Mouse (Mus musculus) CH12.LX (cell line): ENCODE results near the gene Catsper1. TPM values are rescaled to one million over a fixed set of nuclear protein-coding genes. Genes with fewer than 3 reads are reported as not detected.
A peak's percentile ranks its signal among the peaks of the same experiment; 100 is the strongest.

ENCODE experiments used
- DNase-seq: peaks from one replicate; pipeline ENCODE4 v3.0.0-alpha.2; 2013; ENCODE audit errors: extremely low read depth
- H3K27ac ChIP-seq: 2 replicates; pipeline ENCODE4 v1.5.1; 2012; ENCODE audit warnings: low read depth, mild to moderate bottlenecking, control low read depth, moderate library complexity; ENCODE audit not compliant: insufficient read depth
- H3K27me3 ChIP-seq: replicated peaks from 2 replicates; pipeline ENCODE3; 2012; ENCODE audit warnings: inconsistent platforms
- H3K36me3 ChIP-seq, 2 experiments: replicated peaks in 1 of 2; 2 replicates each; pipeline versions ENCODE3 to v1.6.1; 2012; ENCODE audit warnings: inconsistent platforms in 1 of 2, low read length in 1 of 2, mild to moderate bottlenecking in 1 of 2, mixed read lengths in 1 of 2, moderate library complexity in 1 of 2; ENCODE audit not compliant: control insufficient read depth in 1 of 2, insufficient read depth in 1 of 2
- H3K4me1 ChIP-seq, 2 experiments: 2 replicates each; pipeline ENCODE4 v1.6.1; 2012; ENCODE audit warnings: inconsistent platforms in 1 of 2, moderate library complexity in 1 of 2; ENCODE audit not compliant: insufficient read depth in 2 of 2, control insufficient read depth in 1 of 2
- H3K4me2 ChIP-seq: 2 replicates; pipeline ENCODE4 v1.6.1; 2012; ENCODE audit warnings: low read depth, mild to moderate bottlenecking, control low read depth; ENCODE audit not compliant: poor library complexity, insufficient read depth, severe bottlenecking
- H3K4me3 ChIP-seq, 3 experiments: fragments of 150-350 bp in 1 of 3; sonication (generic) in 1 of 3; replicated peaks in 1 of 3; 2 replicates each; pipeline versions ENCODE3 to v1.5.1; 2011 to 2012; ENCODE audit warnings: low read depth in 2 of 3, low read length in 2 of 3, mild to moderate bottlenecking in 2 of 3, moderate library complexity in 2 of 3, control low read depth in 1 of 3, improper control_type of control experiment in 1 of 3, inconsistent platforms in 1 of 3, mixed read lengths in 1 of 3; ENCODE audit not compliant: poor library complexity in 1 of 3
- H3K79me2 ChIP-seq: replicated peaks from 2 replicates; pipeline ENCODE4 v1.6.1; 2012; ENCODE audit warnings: mild to moderate bottlenecking, moderate library complexity; ENCODE audit not compliant: control insufficient read depth, poor library complexity, insufficient read depth, severe bottlenecking; ENCODE audit errors: extremely low read depth
- H3K9ac ChIP-seq: 2 replicates; pipeline ENCODE4 v1.6.1; 2012; ENCODE audit warnings: low read depth, mild to moderate bottlenecking, control low read depth, moderate library complexity; ENCODE audit not compliant: insufficient read depth
- H3K9me3 ChIP-seq: replicated peaks from 2 replicates; pipeline ENCODE3; 2012; ENCODE audit warnings: low read length, inconsistent platforms, mixed read lengths
- BHLHE40 ChIP-seq: IDR thresholded peaks from 2 replicates; pipeline ENCODE4 v1.6.1; 2011; ENCODE audit warnings: mild to moderate bottlenecking, low read depth, low read length, improper control_type of control experiment
- CHD1 ChIP-seq: IDR thresholded peaks from 2 replicates; pipeline ENCODE4 v1.6.1; 2012; ENCODE audit warnings: low read depth, low read length, improper control_type of control experiment, inconsistent platforms
- CHD2 ChIP-seq: IDR thresholded peaks from 2 replicates; pipeline ENCODE4 v1.6.1; 2011; ENCODE audit warnings: low read length, improper control_type of control experiment
- CTCF ChIP-seq, 2 experiments: IDR thresholded peaks in 1 of 2; conservative IDR thresholded peaks in 1 of 2; 2 replicates each; pipeline ENCODE4 v1.5.1; 2011 to 2012; ENCODE audit warnings: low read depth in 2 of 2, low read length in 2 of 2, improper control_type of control experiment in 1 of 2, inconsistent platforms in 1 of 2, mild to moderate bottlenecking in 1 of 2, moderate library complexity in 1 of 2
- E2F4 ChIP-seq: IDR thresholded peaks from 2 replicates; pipeline ENCODE4 v1.6.1; 2011; ENCODE audit warnings: low read depth, low read length, improper control_type of control experiment; ENCODE audit not compliant: insufficient replicate concordance
- ELF1 ChIP-seq: IDR thresholded peaks from 2 replicates; pipeline ENCODE4 v1.6.1; 2014; ENCODE audit warnings: low read depth, mild to moderate bottlenecking, inconsistent platforms, low read length, improper control_type of control experiment
- ETS1 ChIP-seq: conservative IDR thresholded peaks from 2 replicates; pipeline ENCODE4 v1.6.1; 2012; ENCODE audit warnings: low read depth, mild to moderate bottlenecking, inconsistent platforms, low read length, improper control_type of control experiment, moderate library complexity
- HCFC1 ChIP-seq: IDR thresholded peaks from 2 replicates; pipeline ENCODE4 v1.6.1; 2012; ENCODE audit warnings: low read depth, mild to moderate bottlenecking, inconsistent platforms, low read length, improper control_type of control experiment
- IRF4 ChIP-seq: IDR thresholded peaks from 2 replicates; pipeline ENCODE4 v1.6.1; 2014; ENCODE audit warnings: low read depth, mild to moderate bottlenecking, inconsistent platforms, low read length, improper control_type of control experiment
- JUN ChIP-seq: IDR thresholded peaks from 2 replicates; pipeline ENCODE4 v1.6.1; 2011; ENCODE audit warnings: low read depth, mild to moderate bottlenecking, low read length, improper control_type of control experiment, moderate library complexity; ENCODE audit not compliant: insufficient read depth
- JUND ChIP-seq: conservative IDR thresholded peaks from 2 replicates; pipeline ENCODE4 v1.6.1; 2011; ENCODE audit warnings: low read depth, low read length, improper control_type of control experiment
- MAX ChIP-seq: IDR thresholded peaks from 2 replicates; pipeline ENCODE4 v1.6.1; 2011; ENCODE audit warnings: low read length, improper control_type of control experiment
- MAZ ChIP-seq: IDR thresholded peaks from 2 replicates; pipeline ENCODE4 v1.6.1; 2012; ENCODE audit warnings: low read depth, mild to moderate bottlenecking, inconsistent platforms, low read length, improper control_type of control experiment, moderate library complexity
- MEF2A ChIP-seq: IDR thresholded peaks from 2 replicates; pipeline ENCODE4 v1.6.1; 2014; ENCODE audit warnings: low read depth, mild to moderate bottlenecking, inconsistent platforms, low read length, improper control_type of control experiment, borderline replicate concordance
- MYC ChIP-seq: IDR thresholded peaks from 2 replicates; pipeline ENCODE4 v1.6.1; 2011; ENCODE audit warnings: low read depth, mild to moderate bottlenecking, improper control_type of control experiment, low read length
- NELFE ChIP-seq: IDR thresholded peaks from 2 replicates; pipeline ENCODE4 v1.6.1; 2011; ENCODE audit warnings: low read depth, low read length, improper control_type of control experiment
- NRF1 ChIP-seq: IDR thresholded peaks from 2 replicates; pipeline ENCODE4 v1.6.1; 2014; ENCODE audit warnings: low read depth, mild to moderate bottlenecking, inconsistent platforms, low read length, improper control_type of control experiment, moderate library complexity
- POLR2AphosphoS2 ChIP-seq: IDR thresholded peaks from 2 replicates; pipeline ENCODE4 v1.6.1; 2011; ENCODE audit warnings: low read depth, low read length, improper control_type of control experiment
- RAD21 ChIP-seq: IDR thresholded peaks from 2 replicates; pipeline ENCODE4 v1.6.1; 2011; ENCODE audit warnings: low read depth, mild to moderate bottlenecking, low read length, improper control_type of control experiment, moderate library complexity
- RCOR1 ChIP-seq: conservative IDR thresholded peaks from 2 replicates; pipeline ENCODE4 v1.6.1; 2012; ENCODE audit warnings: low read depth, mild to moderate bottlenecking, inconsistent platforms, low read length, improper control_type of control experiment
- SMC3 ChIP-seq: IDR thresholded peaks from 2 replicates; pipeline ENCODE4 v1.6.1; 2011; ENCODE audit warnings: low read depth, low read length, improper control_type of control experiment
- TBP ChIP-seq: conservative IDR thresholded peaks from 2 replicates; pipeline ENCODE4 v1.6.1; 2011; ENCODE audit warnings: low read depth, low read length, improper control_type of control experiment
- TCF12 ChIP-seq: IDR thresholded peaks from 2 replicates; pipeline ENCODE4 v1.6.1; 2014; ENCODE audit warnings: low read depth, mild to moderate bottlenecking, inconsistent platforms, low read length, improper control_type of control experiment
- UBTF ChIP-seq: IDR thresholded peaks from 2 replicates; pipeline ENCODE4 v1.6.1; 2012; ENCODE audit warnings: low read depth, mild to moderate bottlenecking, inconsistent platforms, low read length, improper control_type of control experiment, moderate library complexity
- USF1 ChIP-seq: IDR thresholded peaks from 2 replicates; pipeline ENCODE4 v1.6.1; 2014; ENCODE audit warnings: low read depth, mild to moderate bottlenecking, inconsistent platforms, low read length, improper control_type of control experiment
- USF2 ChIP-seq: conservative IDR thresholded peaks from 2 replicates; pipeline ENCODE4 v1.6.1; 2011; ENCODE audit warnings: low read depth, low read length, improper control_type of control experiment
- ZKSCAN1 ChIP-seq: IDR thresholded peaks from 2 replicates; pipeline ENCODE4 v1.6.1; 2012; ENCODE audit warnings: low read depth, inconsistent platforms, low read length, improper control_type of control experiment, borderline replicate concordance
- ZNF384 ChIP-seq: IDR thresholded peaks from 2 replicates; pipeline ENCODE4 v1.6.1; 2012; ENCODE audit warnings: low read depth, low read length, improper control_type of control experiment, inconsistent platforms
- dilution Hi-C: fragments of 300-500 bp; cut with MboI; formaldehyde crosslinking; loops from 2 replicates; pipeline ENCODE4 v1.14.3; 2020; ENCODE audit warnings: low sequenced_read_pairs; ENCODE audit not compliant: extremely low pct_unique_long_range_greater_than_20kb, extremely low pct_ligation_motif_present
- in situ Hi-C: fragments of 300-500 bp; cut with MboI; formaldehyde crosslinking; loops from 3 replicates; pipeline ENCODE4 v1.14.3; 2019; ENCODE audit warnings: low sequenced_read_pairs, low pct_ligation_motif_present, low pct_unique_long_range_greater_than_20kb, mixed read lengths
- polyA plus RNA-seq: library from polyadenylated mRNA; unstranded; fragments of >175 nt; gene quantifications from 2 replicates; pipeline ENCODE4 v1.2.1, GENCODE M21; 2012; ENCODE audit warnings: low read depth; ENCODE audit not compliant: insufficient read length
- total RNA-seq, 2 experiments: library from RNA; depleted of rRNA; stranded (reverse); fragments of 300-350 nt in 1 of 2; fragments of >200 nt in 1 of 2; gene quantifications; 2 replicates each; pipeline ENCODE4 v1.2.3; 2012 to 2014

The Catsper1 gene
- total RNA-seq (2012; rRNA removed) (not detected in 2 replicates), total RNA-seq (2014; rRNA removed) (not detected in 2 replicates), polyA plus RNA-seq (not detected in 2 replicates)

DNA sequence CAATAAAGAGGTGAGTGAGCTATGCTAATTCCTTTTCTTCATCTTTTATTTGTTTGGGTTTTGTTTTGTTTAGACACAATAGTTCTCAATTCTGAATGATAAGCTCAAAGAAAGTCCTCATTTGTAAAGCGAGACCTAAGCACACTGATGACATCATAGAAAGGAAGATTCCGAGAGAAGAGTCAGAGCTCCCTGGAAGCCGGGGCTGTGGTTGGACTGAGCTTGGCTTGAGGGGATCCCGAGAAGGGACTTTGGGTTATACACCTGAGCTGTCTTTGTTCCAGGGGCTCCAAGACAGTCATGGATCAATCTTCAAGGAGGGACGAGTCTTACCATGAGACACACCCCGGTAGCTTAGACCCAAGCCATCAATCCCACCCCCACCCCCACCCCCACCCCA lies at the start of gene Catsper1:
Catsper1 (plus strand) TSS at position 301 of the 400 bp plus-strand sequence.
- TF ChIP-seq BHLHE40 (no peak), MAZ (no peak), USF1 (no peak), ZNF384 (no peak), NRF1 (no peak), ZKSCAN1 (no peak), ELF1 (no peak), MYC (no peak), E2F4 (no peak), SMC3 (no peak), JUN (no peak), CHD1 (no peak)
- TF ChIP-seq, all 38 proteins: peak for 0
- dilution Hi-C loops (no loop called here), in situ Hi-C loops (loop anchor here (5.0 kb wide), 2 partner anchors 33 to 67 kb away; partner anchors contain the start of gene Tsga10ip)
- H3K27ac ChIP-seq: no peak within 1 kb of the TSS
- DNase-seq: no peak
- H3K79me2 ChIP-seq: no peaks in the 10 kb centered on the region
- H3K9ac ChIP-seq: no peak within 1 kb of the TSS
- no peak within 1 kb of the TSS for H3K4me2 ChIP-seq
- H3K4me1 ChIP-seq: peaks cover 3 to 4% of the 10 kb centered on the region in 2 experiments; a peak in 2 of 4 replicates
- H3K27me3 ChIP-seq: no peaks in the 10 kb centered on the region
- no peaks in the 10 kb centered on the region for H3K36me3 ChIP-seq
- H3K4me3 ChIP-seq: no peak within 1 kb of the TSS
- H3K9me3 ChIP-seq: no peaks in the 10 kb centered on the region

GRCm38 (mm10) chr19:5294972-5295735 lies 40.4 kb upstream of the Catsper1 start, which contains the start of gene Sf3b2:
Gene Sf3b2, minus strand, starts transcription at chr19:5295455.
- Histone ChIP-seq H3K79me2 (peaks cover 30% of the 10 kb centered on the region), H3K4me2 (peak within 1 kb of the TSS; percentile 93), H3K4me3 (peak within 1 kb of the TSS; percentile 65 to 95 (median 78)), H3K27ac (peak within 1 kb of the TSS; percentile 80), H3K4me1 (peaks cover 3 to 29% of the 10 kb centered on the region in 2 experiments), H3K9ac (peak within 1 kb of the TSS; percentile 92), H3K9me3 (no peaks in the 10 kb centered on the region), H3K27me3 (peaks cover 2% of the 10 kb centered on the region), H3K36me3 (peaks cover 27 to 37% of the 10 kb centered on the region in 2 experiments)
- in situ Hi-C loops (no loop called here), dilution Hi-C loops (no loop called here)
- peak; percentile 100 for DNase-seq
- TF ChIP-seq TCF12: peak; percentile 94
- TF ChIP-seq POLR2AphosphoS2: peak; percentile 94
- peak; percentile 75 for TF ChIP-seq IRF4
- TF ChIP-seq ELF1: peak; percentile 98
- TF ChIP-seq NRF1: peak; percentile 56
- no peak for TF ChIP-seq BHLHE40
- no peak; the same call in 1 of the 2 replicates for TF ChIP-seq USF1
- TF ChIP-seq UBTF: no peak
- TF ChIP-seq USF2: no peak
- no peak; the same call in 1 of the 2 replicates for TF ChIP-seq RAD21
- peak; percentile 82; the same call in 1 of the 2 replicates for TF ChIP-seq MYC
- peak; percentile 70; the same call in 1 of the 2 replicates for TF ChIP-seq MAX
- TF ChIP-seq MEF2A: peak; percentile 73; the same call in 1 of the 2 replicates
- TF ChIP-seq NELFE: peak; percentile 88
- peak; percentile 99 for TF ChIP-seq HCFC1
- TF ChIP-seq RCOR1: peak; percentile 64; the same call in 1 of the 2 replicates
- TF ChIP-seq ZNF384: no peak
- TF ChIP-seq MAZ: peak; percentile 78
- 0 out of 2 replicates have a peak, but pooled peaks have one; percentile 24 for TF ChIP-seq ETS1
- no peak for TF ChIP-seq JUN
- TF ChIP-seq JUND: peak; percentile 53; the same call in 1 of the 2 replicates
- TF ChIP-seq TBP: peak; percentile 92
- peak; percentile 38 to 90; a peak in 3 of 4 replicates for TF ChIP-seq CTCF (conservative IDR thresholded peaks at IDR 0.05 in 1 of 2, IDR thresholded peaks at IDR 0.05 in 1 of 2; ENCODE audit: low read depth in 2 of 2, low read length in 2 of 2)
- TF ChIP-seq CHD1: no peak
- TF ChIP-seq CHD2: peak; percentile 96
